Mouse (Mus musculus): ENCODE measurements around the gene Hmx2. TPM values are rescaled to one million over a fixed set of nuclear protein-coding genes. Genes with fewer than 3 reads are reported as not detected.

The Hmx2 gene
- polyA plus RNA-seq, 1 experiment from 2014 or later: not detected

DNA sequence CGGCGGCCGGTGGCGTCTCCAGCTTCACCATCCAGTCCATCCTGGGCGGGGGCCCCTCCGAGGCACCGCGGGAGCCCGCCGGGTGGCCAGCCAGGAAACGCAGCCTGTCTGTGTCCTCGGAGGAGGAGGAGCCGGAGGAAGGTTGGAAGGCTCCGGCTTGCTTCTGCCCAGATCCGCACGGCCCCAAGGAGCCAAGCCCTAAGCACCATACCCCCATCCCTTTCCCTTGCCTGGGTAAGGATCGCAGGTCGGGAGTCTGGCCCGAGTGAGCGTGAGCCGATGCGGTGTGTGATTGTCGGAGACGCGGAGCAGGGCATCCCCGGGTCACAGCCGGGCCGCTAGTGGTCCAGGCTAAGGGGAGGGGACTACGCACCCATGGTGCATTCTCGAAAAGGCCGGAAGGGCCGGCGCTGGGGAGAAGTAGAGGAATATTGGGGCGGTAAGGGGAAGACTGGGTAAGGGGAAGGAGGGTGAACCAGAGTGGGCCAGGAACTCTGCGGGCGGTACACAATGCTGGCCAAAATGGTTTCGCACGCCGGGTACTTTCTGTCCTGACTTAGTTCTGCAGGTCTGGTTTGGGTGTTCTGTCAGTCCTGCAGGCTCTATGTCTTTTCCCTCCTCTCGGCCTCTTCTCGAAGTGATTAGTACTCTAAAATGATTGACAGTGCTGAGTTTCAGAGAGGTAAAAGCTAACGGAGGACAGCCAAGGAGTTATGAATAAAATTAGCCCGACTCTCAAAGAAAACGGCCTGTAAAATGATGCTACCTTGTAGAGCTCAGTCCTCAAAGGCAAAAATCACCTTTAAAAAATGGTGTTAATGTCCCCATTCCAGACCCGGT is 6.0 kb downstream of the Hmx2 start:
- DNase-seq (ENCODE audit: low spot score) (peak; percentile 60), ATAC-seq (ENCODE audit: insufficient number of reproducible peaks, low FRiP score, low TSS enrichment, low read depth) (no peak; the same call in 1 of the 2 replicates)
- Histone ChIP-seq H3K27me3 (ENCODE audit: control insufficient read depth, insufficient read depth, low read length) (peaks cover 84% of the 10 kb centered on the region), H3K4me1 (ENCODE audit: control insufficient read depth, insufficient read depth, low read length) (peaks cover 14% of the 10 kb centered on the region), H3K4me2 (ENCODE audit: low read depth, severe bottlenecking) (peak overlapping the region; percentile 46), H3K4me3 (ENCODE audit: low read depth, low read length) (peak overlapping the region; percentile 29), H3K9ac (ENCODE audit: low read length) (no peak overlapping the region), H3K27ac (replicated peaks; ENCODE audit: low read depth, low read length) (no peak overlapping the region), H3K9me3 (ENCODE audit: control insufficient read depth, low read length) (no peaks in the 10 kb centered on the region), H3K36me3 (ENCODE audit: control insufficient read depth, insufficient read depth, low read length) (no peaks in the 10 kb centered on the region)
- WGBS: under 1% methylated on average over 43 of the region's 45 CpGs

DNA sequence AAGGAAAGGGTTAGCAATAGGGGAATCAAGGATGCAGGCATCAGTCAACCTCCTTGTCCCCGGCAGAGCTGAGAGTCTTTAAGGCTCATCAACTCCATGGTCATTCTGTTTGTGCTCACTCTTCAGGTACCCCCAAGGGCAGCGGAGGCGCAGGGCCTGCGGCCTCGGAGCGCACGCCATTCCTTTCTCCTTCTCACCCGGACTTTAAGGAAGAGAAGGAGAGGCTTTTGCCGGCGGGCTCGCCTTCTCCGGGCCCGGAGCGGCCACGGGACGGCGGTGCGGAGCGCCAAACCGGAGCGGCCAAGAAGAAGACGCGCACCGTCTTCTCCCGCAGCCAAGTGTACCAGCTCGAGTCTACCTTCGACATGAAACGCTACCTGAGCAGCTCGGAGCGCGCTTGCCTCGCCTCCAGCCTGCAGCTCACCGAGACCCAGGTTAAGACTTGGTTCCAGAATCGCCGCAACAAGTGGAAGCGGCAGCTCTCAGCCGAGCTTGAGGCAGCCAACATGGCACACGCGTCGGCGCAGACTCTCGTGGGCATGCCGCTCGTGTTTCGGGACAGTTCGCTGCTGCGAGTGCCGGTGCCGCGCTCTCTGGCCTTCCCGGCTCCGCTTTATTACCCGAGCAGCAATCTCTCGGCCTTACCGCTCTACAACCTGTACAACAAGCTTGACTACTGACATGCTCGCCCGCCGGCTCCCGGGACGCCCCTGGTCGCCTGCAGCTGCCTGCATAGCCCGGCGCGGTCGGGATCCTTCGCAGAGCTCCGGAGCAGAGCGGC is 6.9 kb downstream of the Hmx2 start:
- 1% methylated on average over 68 of the region's 68 CpGs for WGBS
- DNase-seq (ENCODE audit: low spot score) (peak; percentile 76), ATAC-seq (ENCODE audit: insufficient number of reproducible peaks, low FRiP score, low TSS enrichment, low read depth) (no peak)

DNA sequence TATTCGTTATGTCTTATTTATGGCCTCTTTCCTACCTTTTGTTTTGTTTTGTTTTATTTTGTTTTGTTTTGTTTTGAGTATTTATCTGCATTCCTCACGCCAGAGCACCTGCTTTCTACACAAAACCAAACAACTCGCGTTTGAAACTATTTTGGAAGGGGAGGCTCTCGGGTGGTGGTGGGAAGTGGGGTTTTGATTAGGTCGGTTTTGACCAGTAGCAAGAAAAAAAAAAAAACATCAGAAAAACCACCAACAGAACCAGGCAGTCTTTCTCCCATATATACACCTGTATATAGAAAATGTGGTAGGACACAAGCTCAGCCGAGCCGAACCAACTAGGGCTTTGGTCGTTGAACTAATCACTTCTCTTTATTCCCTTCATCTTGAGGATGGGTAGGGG is 7.5 kb downstream of the Hmx2 start:
- WGBS: under 1% methylated on average over 9 of the region's 9 CpGs
- Histone ChIP-seq H3K27ac (replicated peaks; ENCODE audit: low read depth, low read length) (no peak overlapping the region), H3K4me3 (ENCODE audit: low read depth, low read length) (no peak overlapping the region), H3K9me3 (ENCODE audit: control insufficient read depth, low read length) (no peaks in the 10 kb centered on the region), H3K36me3 (ENCODE audit: control insufficient read depth, insufficient read depth, low read length) (no peaks in the 10 kb centered on the region), H3K27me3 (ENCODE audit: control insufficient read depth, insufficient read depth, low read length) (peaks cover 68% of the 10 kb centered on the region), H3K4me1 (ENCODE audit: control insufficient read depth, insufficient read depth, low read length) (peaks cover 14% of the 10 kb centered on the region), H3K9ac (ENCODE audit: low read length) (no peak overlapping the region), H3K4me2 (ENCODE audit: low read depth, severe bottlenecking) (no peak overlapping the region; the same call in 1 of the 2 replicates)
- ATAC-seq (ENCODE audit: insufficient number of reproducible peaks, low FRiP score, low TSS enrichment, low read depth) (no peak), DNase-seq (ENCODE audit: low spot score) (no peak)

More for the DNA sequence above, 6.9 kb downstream of the Hmx2 start:
- Histone ChIP-seq H3K4me2 (ENCODE audit: low read depth, severe bottlenecking) (peak overlapping the region; percentile 26; the same call in 1 of the 2 replicates), H3K9me3 (ENCODE audit: control insufficient read depth, low read length) (no peaks in the 10 kb centered on the region), H3K36me3 (ENCODE audit: control insufficient read depth, insufficient read depth, low read length) (no peaks in the 10 kb centered on the region), H3K9ac (ENCODE audit: low read length) (no peak overlapping the region), H3K27ac (replicated peaks; ENCODE audit: low read depth, low read length) (no peak overlapping the region), H3K4me3 (ENCODE audit: low read depth, low read length) (no peak overlapping the region; the same call in 1 of the 2 replicates), H3K27me3 (ENCODE audit: control insufficient read depth, insufficient read depth, low read length) (peaks cover 75% of the 10 kb centered on the region), H3K4me1 (ENCODE audit: control insufficient read depth, insufficient read depth, low read length) (peaks cover 14% of the 10 kb centered on the region)

DNA sequence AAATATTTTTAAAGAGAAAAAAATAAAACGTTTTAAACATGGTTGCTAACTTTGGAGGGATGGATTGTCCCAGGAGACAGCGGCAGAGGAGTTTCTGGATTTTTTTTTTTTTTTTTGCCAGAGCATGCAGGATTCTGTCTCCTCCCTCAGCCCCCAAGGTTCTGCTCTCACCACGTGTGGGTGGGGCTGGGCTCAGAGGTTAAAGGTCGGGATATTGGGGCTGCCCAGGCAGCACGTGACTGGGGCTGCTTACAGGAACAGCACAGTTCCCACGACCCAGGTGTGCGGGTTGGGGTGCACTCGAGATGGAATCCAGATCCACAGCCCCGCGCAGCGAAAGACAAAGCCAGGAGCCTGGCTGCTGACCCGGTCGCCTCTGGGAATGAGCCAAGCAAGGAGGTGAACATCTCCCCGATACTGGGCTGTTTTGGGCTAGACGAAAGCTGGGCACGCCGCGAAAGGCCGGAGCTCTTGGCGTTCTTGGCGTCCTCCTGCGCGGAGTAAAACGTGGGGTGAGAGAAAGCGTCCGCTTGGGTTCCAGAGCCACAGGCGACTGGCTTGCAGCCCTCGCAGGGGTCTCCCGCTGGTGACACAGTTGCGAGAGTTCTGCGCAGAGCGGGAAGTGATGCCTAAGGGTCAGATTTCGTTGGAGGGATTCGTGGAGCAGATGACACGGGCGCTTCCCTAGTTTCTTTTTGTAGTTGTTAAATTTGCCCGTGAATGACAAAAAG is 8.1 kb downstream of the Hmx2 start:
- DNase-seq (ENCODE audit: low spot score): peak; percentile 72
- no peak overlapping the region; the same call in 1 of the 2 replicates for H3K4me3 ChIP-seq (ENCODE audit: low read depth, low read length)
- peak overlapping the region; percentile 24; the same call in 1 of the 2 replicates for H3K4me2 ChIP-seq (ENCODE audit: low read depth, severe bottlenecking)
- H3K9me3 ChIP-seq (ENCODE audit: control insufficient read depth, low read length): no peaks in the 10 kb centered on the region
- H3K4me1 ChIP-seq (ENCODE audit: control insufficient read depth, insufficient read depth, low read length): peaks cover 14% of the 10 kb centered on the region
- ATAC-seq (ENCODE audit: insufficient number of reproducible peaks, low FRiP score, low TSS enrichment, low read depth): no peak
- H3K9ac ChIP-seq (ENCODE audit: low read length): no peak overlapping the region
- H3K27ac ChIP-seq (replicated peaks; ENCODE audit: low read depth, low read length): no peak overlapping the region
- no peaks in the 10 kb centered on the region for H3K36me3 ChIP-seq (ENCODE audit: control insufficient read depth, insufficient read depth, low read length)
- WGBS: under 1% methylated on average over 37 of the region's 37 CpGs
- H3K27me3 ChIP-seq (ENCODE audit: control insufficient read depth, insufficient read depth, low read length): peaks cover 62% of the 10 kb centered on the region

DNA sequence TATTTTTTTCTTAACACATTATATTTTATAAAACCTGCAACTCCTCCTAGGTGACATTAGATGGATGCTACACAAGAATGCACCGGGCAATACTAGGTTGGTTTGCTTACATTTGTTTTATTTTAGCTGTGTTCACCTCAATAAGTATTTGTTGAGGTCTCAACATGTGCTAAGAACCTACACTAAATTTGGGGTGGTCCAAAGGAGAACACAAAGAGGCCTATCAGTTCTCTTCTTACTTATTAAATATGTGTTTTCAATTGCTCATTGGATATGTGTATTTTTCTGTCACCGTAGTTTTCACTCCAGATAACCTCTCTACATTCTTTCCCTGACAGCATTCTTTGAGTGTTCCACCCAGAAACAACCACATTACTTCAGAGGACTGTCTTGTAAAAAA is 9.2 kb downstream of the Hmx2 start:
- H3K9ac ChIP-seq (ENCODE audit: low read length): no peak overlapping the region
- H3K4me2 ChIP-seq (ENCODE audit: low read depth, severe bottlenecking): no peak overlapping the region
- H3K36me3 ChIP-seq (ENCODE audit: control insufficient read depth, insufficient read depth, low read length): peaks cover 5% of the 10 kb centered on the region; the same call in 1 of the 2 replicates
- no peaks in the 10 kb centered on the region for H3K9me3 ChIP-seq (ENCODE audit: control insufficient read depth, low read length)
- H3K4me3 ChIP-seq (ENCODE audit: low read depth, low read length): no peak overlapping the region
- DNase-seq (ENCODE audit: low spot score): no peak
- H3K4me1 ChIP-seq (ENCODE audit: control insufficient read depth, insufficient read depth, low read length): peaks cover 14% of the 10 kb centered on the region
- H3K27ac ChIP-seq (replicated peaks; ENCODE audit: low read depth, low read length): no peak overlapping the region
- 38% methylated on average over 2 of the region's 2 CpGs for WGBS
- H3K27me3 ChIP-seq (ENCODE audit: control insufficient read depth, insufficient read depth, low read length): peaks cover 53% of the 10 kb centered on the region
- ATAC-seq (ENCODE audit: insufficient number of reproducible peaks, low FRiP score, low TSS enrichment, low read depth): no peak

DNA sequence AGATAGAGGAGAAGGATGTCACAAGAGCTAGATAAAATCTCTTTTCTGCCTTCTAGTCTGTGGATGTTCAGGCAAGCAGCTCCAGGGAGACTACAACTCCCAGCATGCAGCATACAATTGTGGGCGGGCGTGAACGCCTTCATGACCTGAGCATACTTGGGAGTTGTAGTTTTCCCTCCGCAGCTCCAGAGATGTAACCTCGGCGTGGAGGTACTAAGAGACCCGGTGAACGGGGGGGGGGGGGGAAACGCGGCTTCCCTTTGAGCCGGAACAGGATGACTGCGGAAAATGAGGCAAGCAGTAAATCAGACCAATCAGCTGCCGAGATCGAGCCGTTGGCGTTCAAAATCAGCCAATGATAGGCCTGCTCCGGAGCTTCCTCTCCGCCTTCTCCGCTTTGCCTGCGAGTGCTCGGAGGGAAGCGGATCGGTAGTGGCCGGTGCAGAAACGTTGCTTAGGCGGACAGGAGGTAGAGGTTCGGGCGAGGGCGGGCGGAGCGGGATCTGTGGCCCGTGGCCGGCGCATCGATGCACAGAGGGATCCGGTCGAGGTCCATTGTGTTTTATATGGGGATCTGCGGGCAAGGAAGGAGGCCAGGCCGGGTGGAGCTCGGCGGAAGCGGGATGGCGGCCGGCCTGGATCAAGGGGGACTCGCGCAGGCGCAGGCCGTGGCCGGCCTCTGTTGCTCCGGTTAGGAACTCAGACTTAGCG is 11.6 kb downstream of the Hmx2 start, which contains the start of gene Bub3:
Gene Bub3 (plus strand): TSS at position 237 of the 711 bp plus-strand sequence.
- DNase-seq (ENCODE audit: low spot score): peak; percentile 92
- WGBS: 0% methylated on average over 44 of the region's 51 CpGs
- H3K4me2 ChIP-seq (ENCODE audit: low read depth, severe bottlenecking): peak within 1 kb of the TSS; percentile 62

DNA sequence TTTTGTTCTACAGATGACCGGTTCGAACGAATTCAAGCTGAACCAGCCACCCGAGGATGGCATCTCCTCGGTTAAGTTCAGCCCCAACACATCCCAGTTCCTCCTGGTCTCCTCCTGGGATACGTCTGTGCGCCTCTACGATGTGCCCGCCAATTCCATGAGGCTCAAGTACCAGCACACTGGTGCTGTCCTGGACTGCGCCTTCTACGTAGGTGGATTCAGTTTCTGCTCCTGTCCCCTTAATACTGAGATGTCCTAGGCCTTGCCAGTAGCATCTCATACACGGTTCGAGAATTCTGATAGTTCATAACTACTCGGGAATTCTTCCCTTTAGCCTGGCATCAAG is 12.1 kb downstream of the Hmx2 start:
- H3K9ac ChIP-seq (ENCODE audit: low read length): peak overlapping the region; percentile 94
- under 1% methylated on average over 14 of the region's 14 CpGs for WGBS
- peak overlapping the region; percentile 73 for H3K4me3 ChIP-seq (ENCODE audit: low read depth, low read length)
- DNase-seq (ENCODE audit: low spot score): no peak
- ATAC-seq (ENCODE audit: insufficient number of reproducible peaks, low FRiP score, low TSS enrichment, low read depth): peak; percentile 48; the same call in 1 of the 2 replicates
- peak overlapping the region; percentile 62 for H3K4me2 ChIP-seq (ENCODE audit: low read depth, severe bottlenecking)
- no peaks in the 10 kb centered on the region for H3K9me3 ChIP-seq (ENCODE audit: control insufficient read depth, low read length)
- peaks cover 7% of the 10 kb centered on the region; the same call in 1 of the 2 replicates for H3K36me3 ChIP-seq (ENCODE audit: control insufficient read depth, insufficient read depth, low read length)
- peak overlapping the region; percentile 75; the same call in 1 of the 2 replicates for H3K27ac ChIP-seq (replicated peaks; ENCODE audit: low read depth, low read length)
- H3K4me1 ChIP-seq (ENCODE audit: control insufficient read depth, insufficient read depth, low read length): peaks cover 6% of the 10 kb centered on the region
- H3K27me3 ChIP-seq (ENCODE audit: control insufficient read depth, insufficient read depth, low read length): peaks cover 25% of the 10 kb centered on the region

More for the DNA sequence above, 11.6 kb downstream of the Hmx2 start, which contains the start of gene Bub3:
- peaks cover 7% of the 10 kb centered on the region; the same call in 1 of the 2 replicates for H3K36me3 ChIP-seq (ENCODE audit: control insufficient read depth, insufficient read depth, low read length)
- ATAC-seq (ENCODE audit: insufficient number of reproducible peaks, low FRiP score, low TSS enrichment, low read depth): peak; percentile 89
- H3K4me1 ChIP-seq (ENCODE audit: control insufficient read depth, insufficient read depth, low read length): peaks cover 8% of the 10 kb centered on the region
- H3K4me3 ChIP-seq (ENCODE audit: low read depth, low read length): peak within 1 kb of the TSS; percentile 73
- H3K9me3 ChIP-seq (ENCODE audit: control insufficient read depth, low read length): no peaks in the 10 kb centered on the region
- peak within 1 kb of the TSS; percentile 75; the same call in 1 of the 2 replicates for H3K27ac ChIP-seq (replicated peaks; ENCODE audit: low read depth, low read length)
- H3K9ac ChIP-seq (ENCODE audit: low read length): peak within 1 kb of the TSS; percentile 94
- peaks cover 30% of the 10 kb centered on the region for H3K27me3 ChIP-seq (ENCODE audit: control insufficient read depth, insufficient read depth, low read length)

Measured in limb, embryonic 11.5 days (tissue).